Mouse (Mus musculus) forebrain, embryonic 12.5 days (tissue): ENCODE data around the gene Zfp354c. TPM values are rescaled to one million over a fixed set of nuclear protein-coding genes. Genes with fewer than 3 reads are reported as not detected.

Experiments used
- ATAC-seq: fragments of 200-750 bp; cut with Nextera tagmentation; 2 replicates; pipeline ENCODE4 v1.8.0; 2017; ENCODE audit warnings: moderate TSS enrichment; ENCODE audit not compliant: low FRiP score
- H3K27ac ChIP-seq: fragments of 300-500 bp; sonication (generic); 2 replicates; pipeline ENCODE4 v1.5.1; 2016; ENCODE audit warnings: mild to moderate bottlenecking
- H3K27me3 ChIP-seq: fragments of 300-500 bp; sonication (generic); 2 replicates; pipeline ENCODE4 v1.6.1; 2016; ENCODE audit warnings: mild to moderate bottlenecking
- H3K36me3 ChIP-seq: fragments of 300-500 bp; sonication (generic); replicated peaks from 2 replicates; pipeline ENCODE4 v1.6.1; 2016; ENCODE audit warnings: mild to moderate bottlenecking
- H3K4me1 ChIP-seq: fragments of 300-500 bp; sonication (generic); 2 replicates; pipeline ENCODE4 v1.6.1; 2016
- H3K4me2 ChIP-seq: fragments of 300-500 bp; sonication (generic); 2 replicates; pipeline ENCODE4 v1.6.1; 2016; ENCODE audit warnings: mild to moderate bottlenecking, moderate library complexity
- H3K4me3 ChIP-seq: fragments of 300-500 bp; sonication (generic); replicated peaks from 2 replicates; pipeline ENCODE4 v1.5.1; 2016; ENCODE audit warnings: mild to moderate bottlenecking
- H3K9ac ChIP-seq: fragments of 300-500 bp; sonication (generic); 2 replicates; pipeline ENCODE4 v1.6.1; 2016; ENCODE audit warnings: mild to moderate bottlenecking
- H3K9me3 ChIP-seq: fragments of 300-500 bp; sonication (generic); 2 replicates; pipeline ENCODE4 v1.6.1; 2016
- WGBS: fragments of 180-500 bp; shearing (Covaris S2); methylation state at CpG from one replicate; pipeline ENCODE4 v1.1.7; 2016; 5-methylcytosine and 5-hydroxymethylcytosine counted together
- polyA plus RNA-seq: library from polyadenylated mRNA; unstranded; fragments of >200 nt; fragmentation: Nextera tagmentation; extraction: Ambion mirVana; gene quantifications from 2 replicates; pipeline ENCODE4 v1.2.1, GENCODE M21; 2016

The Zfp354c gene
- 49.6 and 55.9 TPM in 2 replicates for polyA plus RNA-seq

GRCm38 (mm10) chr11:50827010-50827953 lies at the start of gene Zfp354c:
TSS of gene Zfp354c (minus strand) at chr11:50827724.
- Histone ChIP-seq H3K27ac (0 out of 2 replicates have a peak within 1 kb of the TSS, but pooled peaks have one; percentile 46), H3K36me3 (peaks cover 33% of the 10 kb centered on the region), H3K4me1 (peaks cover 10% of the 10 kb centered on the region), H3K4me2 (peak within 1 kb of the TSS; percentile 86), H3K9ac (peak within 1 kb of the TSS; percentile 86), H3K27me3 (no peaks in the 10 kb centered on the region), H3K9me3 (no peaks in the 10 kb centered on the region), H3K4me3 (peak within 1 kb of the TSS; percentile 85)
- WGBS, result 1% methylated on average over 45 of the region's 45 CpGs
- peak; percentile 97 for ATAC-seq

GRCm38 (mm10) chr11:50850989-50851601 lies 23.6 kb upstream of the Zfp354c start:
- Histone ChIP-seq H3K27ac (no peak overlapping the region), H3K9ac (peak overlapping the region; percentile 33; the same call in 1 of the 2 replicates), H3K4me3 (peak overlapping the region; percentile 46), H3K4me2 (peak overlapping the region; percentile 84), H3K4me1 (peaks cover 17% of the 10 kb centered on the region), H3K27me3 (peaks cover 74% of the 10 kb centered on the region), H3K36me3 (no peaks in the 10 kb centered on the region), H3K9me3 (peaks cover 2% of the 10 kb centered on the region; the same call in 1 of the 2 replicates)
- under 1% methylated on average over 69 of the region's 72 CpGs for WGBS
- ATAC-seq, result 0 out of 2 replicates have a peak, but pooled peaks have one; percentile 33

GRCm38 (mm10) chr11:50850177-50850735 lies 22.7 kb upstream of the Zfp354c start, which contains the start of gene Grm6:
TSS of gene Grm6 (plus strand) at chr11:50850685.
- no peak within 1 kb of the TSS for H3K27ac ChIP-seq
- peak within 1 kb of the TSS; percentile 33; the same call in 1 of the 2 replicates for H3K9ac ChIP-seq
- H3K4me3 ChIP-seq, result peak within 1 kb of the TSS; percentile 46
- peaks cover 2% of the 10 kb centered on the region; the same call in 1 of the 2 replicates for H3K9me3 ChIP-seq
- peaks cover 74% of the 10 kb centered on the region for H3K27me3 ChIP-seq
- H3K4me1 ChIP-seq, result peaks cover 17% of the 10 kb centered on the region
- 2% methylated on average over 11 of the region's 11 CpGs for WGBS
- no peak for ATAC-seq
- H3K36me3 ChIP-seq, result no peaks in the 10 kb centered on the region
- H3K4me2 ChIP-seq, result peak within 1 kb of the TSS; percentile 84

- Histone ChIP-seq H3K4me2 (no peak overlapping the region), H3K9ac (no peak overlapping the region), H3K4me3 (no peak overlapping the region), H3K4me1 (peaks cover 17% of the 10 kb centered on the region), H3K36me3 (no peaks in the 10 kb centered on the region), H3K27me3 (peaks cover 70% of the 10 kb centered on the region), H3K9me3 (peaks cover 2% of the 10 kb centered on the region; the same call in 1 of the 2 replicates), H3K27ac (no peak overlapping the region)
- no peak for ATAC-seq
- WGBS, result 14% methylated on average over 10 of the region's 10 CpGs
Measured at GRCm38 (mm10) chr11:50849310-50849709, 21.8 kb upstream of the Zfp354c start.

GRCm38 (mm10) chr11:50848520-50849137 lies 21.1 kb upstream of the Zfp354c start:
- Histone ChIP-seq H3K9me3 (peaks cover 2% of the 10 kb centered on the region; the same call in 1 of the 2 replicates), H3K4me1 (peaks cover 17% of the 10 kb centered on the region), H3K27me3 (peaks cover 63% of the 10 kb centered on the region), H3K4me2 (no peak overlapping the region), H3K36me3 (no peaks in the 10 kb centered on the region), H3K9ac (no peak overlapping the region), H3K4me3 (no peak overlapping the region), H3K27ac (no peak overlapping the region)
- 52% methylated on average over 3 of the region's 3 CpGs for WGBS
- ATAC-seq, result no peak

GRCm38 (mm10) chr11:50847047-50847446 lies 19.5 kb upstream of the Zfp354c start:
- Histone ChIP-seq H3K4me2 (no peak overlapping the region), H3K27me3 (peaks cover 55% of the 10 kb centered on the region), H3K4me1 (peaks cover 17% of the 10 kb centered on the region), H3K36me3 (no peaks in the 10 kb centered on the region), H3K9me3 (peaks cover 2% of the 10 kb centered on the region; the same call in 1 of the 2 replicates), H3K27ac (no peak overlapping the region), H3K4me3 (no peak overlapping the region), H3K9ac (no peak overlapping the region)
- 70% methylated on average over 5 of the region's 5 CpGs for WGBS
- no peak for ATAC-seq

- peaks cover 44% of the 10 kb centered on the region for H3K27me3 ChIP-seq
- no peak overlapping the region for H3K27ac ChIP-seq
- no peaks in the 10 kb centered on the region for H3K36me3 ChIP-seq
- H3K4me1 ChIP-seq, result peaks cover 12% of the 10 kb centered on the region
- no peak overlapping the region for H3K4me3 ChIP-seq
- no peak overlapping the region for H3K9ac ChIP-seq
- WGBS, result 87% methylated on average over 3 of the region's 3 CpGs
- no peak overlapping the region for H3K4me2 ChIP-seq
- peaks cover 2% of the 10 kb centered on the region; the same call in 1 of the 2 replicates for H3K9me3 ChIP-seq
- no peak for ATAC-seq
Measured at GRCm38 (mm10) chr11:50845951-50846350, 18.4 kb upstream of the Zfp354c start.

- Histone ChIP-seq H3K36me3 (no peaks in the 10 kb centered on the region), H3K9me3 (no peaks in the 10 kb centered on the region), H3K4me1 (peaks cover 15% of the 10 kb centered on the region; the same call in 1 of the 2 replicates), H3K27ac (peak within 1 kb of the TSS; percentile 73), H3K4me3 (peak within 1 kb of the TSS; percentile 44), H3K9ac (peak within 1 kb of the TSS; percentile 69), H3K27me3 (peaks cover 6% of the 10 kb centered on the region; the same call in 1 of the 2 replicates), H3K4me2 (peak within 1 kb of the TSS; percentile 66)
- 23% methylated on average over 22 of the region's 22 CpGs for WGBS
- peak; percentile 97 for ATAC-seq
Measured at GRCm38 (mm10) chr11:50841023-50841735, 13.7 kb upstream of the Zfp354c start, which contains the start of gene Zfp879. TSS of gene Zfp879 (minus strand) at chr11:50841552.

GRCm38 (mm10) chr11:50835727-50836126 lies 8.2 kb upstream of the Zfp354c start:
- Histone ChIP-seq H3K27me3 (no peaks in the 10 kb centered on the region), H3K36me3 (peaks cover 13% of the 10 kb centered on the region), H3K4me3 (no peak overlapping the region), H3K4me1 (peaks cover 9% of the 10 kb centered on the region; the same call in 1 of the 2 replicates), H3K27ac (no peak overlapping the region), H3K9me3 (peaks cover 7% of the 10 kb centered on the region; the same call in 1 of the 2 replicates), H3K4me2 (no peak overlapping the region), H3K9ac (no peak overlapping the region)
- 93% methylated on average over 4 of the region's 4 CpGs for WGBS
- ATAC-seq, result no peak

GRCm38 (mm10) chr11:50826214-50826613 lies 1.3 kb downstream of the Zfp354c start:
- peak overlapping the region; percentile 86 for H3K4me2 ChIP-seq
- H3K9ac ChIP-seq, result peak overlapping the region; percentile 86
- no peaks in the 10 kb centered on the region for H3K9me3 ChIP-seq
- H3K4me3 ChIP-seq, result peak overlapping the region; percentile 85
- H3K27ac ChIP-seq, result no peak overlapping the region
- WGBS, result 58% methylated on average over 2 of the region's 2 CpGs
- no peaks in the 10 kb centered on the region for H3K27me3 ChIP-seq
- H3K36me3 ChIP-seq, result peaks cover 43% of the 10 kb centered on the region
- no peak for ATAC-seq
- H3K4me1 ChIP-seq, result peaks cover 10% of the 10 kb centered on the region

- H3K36me3 ChIP-seq, result peaks cover 98% of the 10 kb centered on the region
- no peaks in the 10 kb centered on the region for H3K27me3 ChIP-seq
- 97% methylated on average over 4 of the region's 4 CpGs for WGBS
- no peak overlapping the region for H3K27ac ChIP-seq
- ATAC-seq, result no peak
- no peak overlapping the region for H3K4me3 ChIP-seq
- H3K9ac ChIP-seq, result no peak overlapping the region
- H3K9me3 ChIP-seq, result peaks cover 61% of the 10 kb centered on the region
- no peaks in the 10 kb centered on the region for H3K4me1 ChIP-seq
- no peak overlapping the region for H3K4me2 ChIP-seq
Measured at GRCm38 (mm10) chr11:50814233-50814632, 13.3 kb downstream of the Zfp354c start.
